Mouse (Mus musculus) heart, postnatal 36 days (tissue): ENCODE data around the gene Olfr357. TPM values are rescaled to one million over a fixed set of nuclear protein-coding genes. Genes with fewer than 3 reads are reported as not detected.

Source experiments
- DNase-seq, 2 experiments: peaks; one replicate each; pipeline ENCODE4 v3.0.0; 2021 to 2022
- intact Hi-C: fragments of 180-260 bp; cut with DNase I; formaldehyde crosslinking; loops from one replicate; pipeline ENCODE4 v1.15.1; 2025
- total RNA-seq, 2 experiments: library from RNA; stranded (reverse); gene quantifications; 2 replicates each; pipeline ENCODE4 v1.2.3; 2021

Gene Olfr357
- not detected for total RNA-seq

DNA sequence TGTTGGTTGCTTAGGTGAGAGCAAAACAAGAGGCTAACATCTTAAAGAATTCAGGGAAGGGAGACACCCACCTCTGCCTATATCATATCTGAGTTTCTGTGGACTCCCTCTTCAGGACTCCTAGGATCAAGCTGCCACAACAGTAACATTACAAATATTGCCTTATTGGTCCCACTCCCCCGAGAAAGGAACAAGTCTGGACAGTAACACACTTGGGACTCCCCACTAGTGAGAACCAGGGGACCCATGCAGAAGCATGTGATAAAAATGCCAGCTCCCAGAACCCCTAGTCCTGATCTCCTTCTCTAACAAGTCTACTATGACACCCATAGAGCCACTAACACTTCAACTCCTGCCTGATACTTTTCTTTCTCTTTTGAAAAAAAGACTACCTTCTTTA is at the start of gene Olfr357:
Gene Olfr357 (plus strand): TSS at position 301 of the 400 bp plus-strand sequence.
- DNase-seq: no peak
- intact Hi-C loops: no loop called here

- intact Hi-C loops: no loop called here
- DNase-seq: no peak
Measured at GRCm38 (mm10) chr2:36997030-36997429, 3.4 kb downstream of the Olfr357 start.

DNA sequence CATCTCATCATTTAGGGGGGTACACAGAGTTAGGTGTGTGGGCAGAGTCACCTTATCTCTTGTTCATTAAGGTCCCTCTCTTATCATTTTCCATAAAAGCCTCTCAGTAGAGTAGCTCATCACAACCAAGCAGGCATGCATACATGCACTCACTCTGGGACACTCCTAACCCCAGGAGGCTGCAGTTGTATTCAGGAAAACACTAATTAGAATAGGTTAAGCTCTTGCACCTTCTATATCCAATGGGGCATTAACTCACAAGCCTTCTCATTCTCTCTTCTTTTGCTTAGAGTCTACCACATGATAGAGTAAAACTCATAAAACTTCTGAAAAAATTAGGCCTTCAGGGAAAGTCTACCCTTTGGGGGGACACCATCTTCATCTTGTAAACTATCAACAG is 15.6 kb downstream of the Olfr357 start, which contains the start of gene Olfr358:
Gene Olfr358 (minus strand): TSS at position 101 of the 400 bp plus-strand sequence.
- no peak for DNase-seq
- intact Hi-C loops: no loop called here

Other genes with a start within 250 kb of the Olfr357 start
- not detected for gene Olfr348, start 209.6 kb upstream of the Olfr357 start, total RNA-seq
- gene Olfr50, start 203.3 kb upstream of the Olfr357 start, total RNA-seq: not detected
- not detected for gene Olfr3, start 176.8 kb upstream of the Olfr357 start, total RNA-seq
- not detected for gene Olfr350, start 147.5 kb upstream of the Olfr357 start, total RNA-seq
- gene Olfr351, start 131.2 kb upstream of the Olfr357 start, total RNA-seq: not detected
- gene Olfr352, start 125.4 kb upstream of the Olfr357 start, total RNA-seq: not detected
- not detected for gene Olfr353, start 100.9 kb upstream of the Olfr357 start, total RNA-seq
- not detected for gene Olfr354, start 88.1 kb upstream of the Olfr357 start, total RNA-seq
- gene Olfr355, start 64.9 kb upstream of the Olfr357 start, total RNA-seq: not detected
- gene Olfr356, start 56.7 kb upstream of the Olfr357 start, total RNA-seq: not detected
- gene Olfr358, start 15.5 kb downstream of the Olfr357 start, total RNA-seq: not detected
- not detected for gene Olfr360, start 71.9 kb downstream of the Olfr357 start, total RNA-seq
- not detected for gene Olfr361, start 95.5 kb downstream of the Olfr357 start, total RNA-seq
- gene Olfr362, start 124.1 kb downstream of the Olfr357 start, total RNA-seq: not detected
- gene Olfr364-ps1, start 145.5 kb downstream of the Olfr357 start, total RNA-seq: not detected
- not detected for gene Olfr365, start 194.4 kb downstream of the Olfr357 start, total RNA-seq
- gene Olfr366, start 217.7 kb downstream of the Olfr357 start, total RNA-seq: not detected